Mouse (Mus musculus): ENCODE measurements around the gene Pdk1.

GRCm38 (mm10) chr2:71837791-71838190 is 35.2 kb upstream of the Pdk1 start:
- TF ChIP-seq CTCF (IDR thresholded peaks at IDR 0.05; ENCODE audit: low read depth, low read length) = peak; percentile 59
- no peak for TF ChIP-seq POLR2A (IDR thresholded peaks at IDR 0.05; ENCODE audit: borderline replicate concordance, low read depth, low read length)

All from bone marrow macrophage, adult 2 months (primary cell).